Mouse (Mus musculus) midbrain, embryonic 14.5 days (tissue): Measurements from ENCODE around the gene Rab3d. TPM values are rescaled to one million over a fixed set of nuclear protein-coding genes. Genes with fewer than 3 reads are reported as not detected.
"Not testable (repeated sequence)": the region's sequence is repeated elsewhere in the genome, so short reads cannot be mapped to it uniquely, and the experiment has no call there.

Experiments used
- ATAC-seq: fragments of 200-750 bp; cut with Nextera tagmentation; 2 replicates; pipeline ENCODE4 v1.8.0; 2017; ENCODE audit warnings: moderate number of reproducible peaks, moderate library complexity; ENCODE audit not compliant: low FRiP score, low TSS enrichment
- DNase-seq: peaks from one replicate; pipeline ENCODE4 v3.0.0-alpha.2; 2015
- H3K27ac ChIP-seq: fragments of 300-500 bp; sonication (generic); replicated peaks from 2 replicates; pipeline ENCODE4 v1.5.1; 2014; ENCODE audit warnings: mild to moderate bottlenecking, low read depth, low read length, moderate library complexity
- H3K27me3 ChIP-seq: fragments of 300-500 bp; sonication (generic); 2 replicates; pipeline ENCODE4 v1.6.1; 2014; ENCODE audit warnings: low read length, control low read depth, mixed read lengths; ENCODE audit not compliant: control insufficient read depth, insufficient read depth
- H3K36me3 ChIP-seq: fragments of 300-500 bp; sonication (generic); 2 replicates; pipeline ENCODE4 v1.6.1; 2014; ENCODE audit warnings: low read length, control low read depth; ENCODE audit not compliant: control insufficient read depth, insufficient read depth
- H3K4me1 ChIP-seq: fragments of 300-500 bp; sonication (generic); 2 replicates; pipeline ENCODE4 v1.6.1; 2014; ENCODE audit warnings: mild to moderate bottlenecking, antibody characterized with exemption, low read length, control low read depth; ENCODE audit not compliant: control insufficient read depth, insufficient read depth
- H3K4me2 ChIP-seq: fragments of 300-500 bp; sonication (generic); 2 replicates; pipeline ENCODE4 v1.6.1; 2014; ENCODE audit warnings: mild to moderate bottlenecking, low read length, moderate library complexity
- H3K4me3 ChIP-seq: fragments of 300-500 bp; sonication (generic); replicated peaks from 2 replicates; pipeline ENCODE4 v1.5.1; 2014; ENCODE audit warnings: low read depth, low read length
- H3K9ac ChIP-seq: fragments of 300-500 bp; sonication (generic); replicated peaks from 2 replicates; pipeline ENCODE4 v1.6.1; 2014; ENCODE audit warnings: mild to moderate bottlenecking, low read length, moderate library complexity
- H3K9me3 ChIP-seq: fragments of 300-500 bp; sonication (generic); 2 replicates; pipeline ENCODE4 v1.6.1; 2016; ENCODE audit warnings: low read length, control low read depth, mixed read lengths; ENCODE audit not compliant: control insufficient read depth
- WGBS: fragments of 180-500 bp; shearing (Covaris S2); extraction: QIAGEN DNeasy Blood & Tissue Kit; methylation state at CpG from one replicate; pipeline ENCODE4 v1.1.7; 2014; 5-methylcytosine and 5-hydroxymethylcytosine counted together
- polyA plus RNA-seq: library from polyadenylated mRNA; unstranded; fragments of >200 nt; fragmentation: Nextera tagmentation; extraction: Ambion mirVana; gene quantifications from 2 replicates; pipeline ENCODE4 v1.2.1, GENCODE M21; 2014

Gene Rab3d
- polyA plus RNA-seq, 1 experiment from 2014 or later = 10.2 TPM

GRCm38 (mm10) chr9:21908216-21908615 lies 9.8 kb downstream of the Rab3d start:
- no peak overlapping the region for H3K9ac ChIP-seq

DNA sequence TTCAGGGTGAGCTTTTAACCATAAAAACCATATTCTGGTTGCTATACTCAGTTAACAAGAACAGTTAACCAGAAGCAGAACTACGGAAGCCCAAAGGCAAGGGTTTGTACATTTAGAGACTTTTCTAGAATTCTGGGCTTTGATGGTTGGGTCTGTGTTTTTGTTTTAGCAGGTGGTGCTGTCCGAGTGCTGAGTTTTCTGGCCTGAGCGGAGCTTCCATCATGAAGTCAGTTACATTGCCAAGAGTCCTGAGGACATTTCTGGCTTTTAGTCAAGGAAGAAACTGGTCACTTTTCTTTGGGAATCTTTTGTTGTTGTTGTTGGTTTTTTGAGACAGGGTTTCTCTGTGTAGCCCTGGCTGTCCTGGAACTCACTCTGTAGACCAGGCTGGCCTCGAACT lies 14.0 kb downstream of the Rab3d start:
- WGBS = 95% methylated on average over 4 of the region's 4 CpGs
- no peak overlapping the region for H3K4me3 ChIP-seq
- H3K4me1 ChIP-seq = 0 out of 2 replicates have a peak, but pooled peaks cover 4% of the 10 kb centered on the region
- no peak overlapping the region for H3K27ac ChIP-seq
- H3K9me3 ChIP-seq = no peaks in the 10 kb centered on the region
- ATAC-seq (no peak), DNase-seq (no peak)
- peaks cover 3% of the 10 kb centered on the region; the same call in 1 of the 2 replicates for H3K27me3 ChIP-seq
- H3K4me2 ChIP-seq = no peak overlapping the region
- H3K9ac ChIP-seq = no peak overlapping the region
- no peaks in the 10 kb centered on the region for H3K36me3 ChIP-seq

More at GRCm38 (mm10) chr9:21908216-21908615, 9.8 kb downstream of the Rab3d start:
- WGBS = 78% methylated on average over 11 of the region's 11 CpGs
- DNase-seq (no peak), ATAC-seq (no peak)
- no peak overlapping the region for H3K4me3 ChIP-seq
- H3K27ac ChIP-seq = no peak overlapping the region
- H3K27me3 ChIP-seq = no peaks in the 10 kb centered on the region
- no peaks in the 10 kb centered on the region for H3K9me3 ChIP-seq
- no peaks in the 10 kb centered on the region for H3K4me1 ChIP-seq
- H3K36me3 ChIP-seq = no peaks in the 10 kb centered on the region
- H3K4me2 ChIP-seq = no peak overlapping the region

- H3K4me3 ChIP-seq = peak overlapping the region; percentile 41
- no peaks in the 10 kb centered on the region for H3K36me3 ChIP-seq
- H3K9me3 ChIP-seq = no peaks in the 10 kb centered on the region
- ATAC-seq = peak; percentile 88
- peaks cover 3% of the 10 kb centered on the region; the same call in 1 of the 2 replicates for H3K27me3 ChIP-seq
- H3K4me2 ChIP-seq = peak overlapping the region; percentile 61
- H3K4me1 ChIP-seq = 0 out of 2 replicates have a peak, but pooled peaks cover 4% of the 10 kb centered on the region
- DNase-seq = peak; percentile 93
- 13% methylated on average over 10 of the region's 10 CpGs for WGBS
- H3K9ac ChIP-seq = no peak overlapping the region; the same call in 1 of the 2 replicates
- H3K27ac ChIP-seq = 0 out of 2 replicates have a peak overlapping the region, but pooled peaks have one; percentile 60
Measured at GRCm38 (mm10) chr9:21901223-21901820, 16.7 kb downstream of the Rab3d start.

DNA sequence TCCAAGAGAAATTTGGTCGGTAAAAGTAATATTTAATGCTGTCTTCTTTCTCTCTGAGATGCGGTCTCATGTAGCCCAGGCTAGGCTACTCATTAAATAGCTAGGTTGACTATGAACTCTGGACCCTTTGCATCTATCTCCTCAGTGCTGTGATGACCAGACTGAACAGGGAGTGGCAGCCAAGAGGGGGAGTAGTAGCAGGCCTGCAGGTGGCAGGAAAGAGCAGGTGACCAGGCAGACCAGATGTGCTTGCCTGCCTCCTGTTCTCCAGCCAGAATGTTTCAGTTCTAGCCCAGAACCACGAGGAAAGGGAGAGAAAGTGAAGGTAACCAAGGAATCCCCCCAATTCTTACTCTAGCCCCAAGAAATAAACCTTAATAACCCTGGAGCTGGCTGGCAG lies 28.8 kb downstream of the Rab3d start:
- no peak overlapping the region for H3K9ac ChIP-seq
- no peaks in the 10 kb centered on the region; the same call in 1 of the 2 replicates for H3K27me3 ChIP-seq
- no peak overlapping the region for H3K27ac ChIP-seq
- no peaks in the 10 kb centered on the region for H3K9me3 ChIP-seq
- no peaks in the 10 kb centered on the region for H3K4me1 ChIP-seq
- ATAC-seq = no peak
- H3K36me3 ChIP-seq = no peaks in the 10 kb centered on the region
- no peak for DNase-seq
- H3K4me3 ChIP-seq = no peak overlapping the region
- H3K4me2 ChIP-seq = no peak overlapping the region
- 60% methylated on average over 3 of the region's 3 CpGs for WGBS

DNA sequence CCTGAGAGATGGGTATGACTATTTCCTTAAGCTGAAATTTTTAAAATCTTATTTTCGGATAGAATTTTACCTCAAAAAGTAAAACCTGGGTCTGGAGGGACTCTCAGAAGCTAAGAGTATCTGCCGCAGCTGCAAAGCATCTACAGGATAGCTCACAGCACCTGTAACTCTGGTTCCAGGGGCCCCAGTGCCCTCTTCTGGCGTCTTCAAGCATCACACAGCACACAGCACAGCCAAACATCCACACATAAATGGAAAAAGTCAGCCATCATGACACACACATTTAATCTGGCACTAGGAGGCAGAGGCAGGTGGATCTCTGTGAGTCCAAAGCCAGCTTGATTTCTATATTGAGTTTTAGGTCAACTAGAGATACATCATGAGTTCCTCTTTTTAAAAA lies 41.4 kb downstream of the Rab3d start:
- no peaks in the 10 kb centered on the region for H3K27me3 ChIP-seq
- H3K27ac ChIP-seq = no peak overlapping the region
- H3K4me2 ChIP-seq = no peak overlapping the region
- H3K9me3 ChIP-seq = no peaks in the 10 kb centered on the region
- no peaks in the 10 kb centered on the region for H3K4me1 ChIP-seq
- WGBS = 63% methylated on average over 3 of the region's 3 CpGs
- ATAC-seq (no peak), DNase-seq (no peak)
- no peak overlapping the region for H3K4me3 ChIP-seq
- H3K9ac ChIP-seq = no peak overlapping the region
- H3K36me3 ChIP-seq = no peaks in the 10 kb centered on the region

- no peaks in the 10 kb centered on the region for H3K36me3 ChIP-seq
- no peaks in the 10 kb centered on the region for H3K27me3 ChIP-seq
- H3K4me2 ChIP-seq = no peak overlapping the region
- no peaks in the 10 kb centered on the region for H3K9me3 ChIP-seq
- no peak overlapping the region for H3K9ac ChIP-seq
- DNase-seq (no peak), ATAC-seq (no peak)
- no peaks in the 10 kb centered on the region for H3K4me1 ChIP-seq
- H3K4me3 ChIP-seq = no peak overlapping the region
- H3K27ac ChIP-seq = no peak overlapping the region
- WGBS = 65% methylated on average over 4 of the region's 4 CpGs
Measured at GRCm38 (mm10) chr9:21872204-21872603, 45.8 kb downstream of the Rab3d start.

DNA sequence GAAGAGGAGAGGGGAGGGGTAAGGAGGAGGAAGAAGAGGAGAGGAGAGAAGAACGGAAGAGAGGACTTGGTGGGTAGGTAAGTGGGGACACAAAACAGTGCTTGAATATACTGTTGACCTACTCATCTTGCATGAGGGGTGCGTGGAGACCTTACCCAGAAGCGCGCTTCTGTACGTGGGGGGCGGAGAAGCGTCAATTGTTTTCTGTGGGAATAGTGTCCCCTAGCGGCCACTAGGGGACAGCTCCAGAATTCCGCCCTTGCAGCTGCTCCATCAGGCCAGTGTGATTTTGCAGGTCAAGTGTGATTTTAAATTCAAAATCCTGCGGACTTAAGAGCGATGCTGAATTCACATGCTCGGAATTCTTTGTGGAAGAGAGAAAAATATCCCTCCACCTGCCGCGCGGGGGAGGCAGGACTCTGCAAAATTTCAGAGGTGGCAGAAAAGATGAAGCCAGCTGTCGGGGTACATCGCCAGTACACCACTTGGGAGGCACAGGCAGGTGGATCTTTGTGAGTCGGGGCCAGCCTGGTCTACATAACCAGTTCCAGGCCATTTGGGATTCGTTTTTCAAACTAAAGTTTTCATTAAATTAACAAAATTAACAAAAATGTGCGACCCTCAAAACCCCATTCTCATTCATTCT lies 47.0 kb downstream of the Rab3d start:
- peak; percentile 75 for DNase-seq
- no peak for ATAC-seq
- Histone ChIP-seq H3K27ac (no peak overlapping the region), H3K4me1 (no peaks in the 10 kb centered on the region), H3K27me3 (no peaks in the 10 kb centered on the region), H3K36me3 (no peaks in the 10 kb centered on the region), H3K9me3 (no peaks in the 10 kb centered on the region), H3K4me2 (peak overlapping the region; percentile 38), H3K9ac (no peak overlapping the region), H3K4me3 (no peak overlapping the region)
- WGBS = 15% methylated on average over 20 of the region's 20 CpGs

DNA sequence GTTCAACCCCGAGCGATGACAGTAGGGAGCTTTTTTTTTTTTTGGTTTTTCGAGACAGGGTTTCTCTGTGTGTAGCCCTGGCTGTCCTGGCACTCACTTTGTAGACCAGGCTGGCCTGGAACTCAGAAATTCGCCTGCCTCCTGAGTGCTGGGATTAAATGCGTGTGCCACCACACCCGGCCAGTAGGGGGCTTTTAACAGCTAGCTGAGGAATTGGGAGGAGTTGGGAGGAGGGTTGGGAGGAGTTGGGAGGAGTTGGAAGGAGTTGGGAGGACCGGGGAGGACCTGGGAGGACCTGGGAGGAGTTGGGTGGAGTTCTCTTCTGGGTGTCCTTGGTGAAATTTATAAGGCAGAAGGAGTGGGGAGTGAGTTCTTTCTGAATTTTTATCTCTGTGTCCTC lies 48.7 kb downstream of the Rab3d start:
- H3K36me3 ChIP-seq, H3K4me1 ChIP-seq, H3K27me3 ChIP-seq, H3K9me3 ChIP-seq, H3K27ac ChIP-seq, H3K9ac ChIP-seq, DNase-seq, H3K4me2 ChIP-seq, H3K4me3 ChIP-seq, ATAC-seq: not testable (repeated sequence)
- WGBS = 57% methylated on average over 7 of the region's 7 CpGs

GRCm38 (mm10) chr9:21867726-21868125 lies 50.3 kb downstream of the Rab3d start:
- Histone ChIP-seq H3K4me3 (no peak overlapping the region), H3K36me3 (no peaks in the 10 kb centered on the region), H3K27ac (no peak overlapping the region), H3K4me2 (no peak overlapping the region), H3K9ac (no peak overlapping the region), H3K27me3 (no peaks in the 10 kb centered on the region), H3K9me3 (no peaks in the 10 kb centered on the region), H3K4me1 (no peaks in the 10 kb centered on the region)
- no peak for DNase-seq
- 83% methylated on average over 3 of the region's 3 CpGs for WGBS
- no peak for ATAC-seq
